Mouse (Mus musculus) brain, adult 2 months (tissue): ENCODE data around the gene Ctnnbl1.

ENCODE experiments used
- DNase-seq: peaks from one replicate; pipeline ENCODE4 v3.0.0; 2011; ENCODE audit warnings: low read depth, low spot score

Gene Ctnnbl1

DNA sequence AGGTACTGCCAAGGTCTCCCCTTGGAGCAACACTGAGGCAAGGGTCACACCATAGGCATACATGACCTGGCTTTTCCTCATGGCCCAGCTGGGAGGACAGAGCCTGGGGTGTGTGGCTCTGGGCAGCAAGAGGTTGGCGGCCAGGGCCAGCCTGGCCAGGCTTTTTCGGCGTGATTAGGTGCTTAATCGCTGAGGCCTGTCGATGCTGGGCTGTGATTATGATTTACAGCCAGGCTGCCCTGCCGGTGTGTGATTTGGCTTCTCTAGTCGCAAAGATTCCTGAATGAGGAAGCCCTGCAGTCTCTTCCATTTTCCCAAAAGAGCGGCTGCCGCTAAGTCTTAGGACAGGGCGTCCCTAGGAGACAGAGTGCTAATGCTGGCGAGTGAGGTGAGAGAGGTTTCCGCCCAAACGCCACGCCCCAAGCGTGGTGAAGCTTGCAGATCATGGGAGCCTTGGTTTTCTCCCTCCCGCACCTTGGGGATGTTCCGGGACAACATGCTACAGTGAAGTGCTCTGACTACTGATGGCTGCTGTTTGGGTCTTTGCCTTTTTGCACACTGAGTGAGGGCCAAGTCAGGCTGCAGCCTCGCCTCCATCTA lies 203.5 kb downstream of the Ctnnbl1 start:
- no peak for DNase-seq
